Mouse (Mus musculus) small intestine, adult 2 months (tissue): ENCODE measurements around the gene Coq8b.

ENCODE experiments used
- CTCF ChIP-seq: fragments of 200-500 bp; IDR thresholded peaks from 2 replicates; pipeline ENCODE4 v1.5.1; 2012; ENCODE audit warnings: low read depth, mild to moderate bottlenecking, control low read depth, inconsistent platforms, low read length, moderate library complexity, mixed read lengths; ENCODE audit not compliant: insufficient replicate concordance, insufficient read length; ENCODE audit errors: extremely low read depth
- POLR2A ChIP-seq: fragments of 200-500 bp; IDR thresholded peaks from 2 replicates; pipeline ENCODE4 v1.6.1; 2012; ENCODE audit warnings: low read depth, mild to moderate bottlenecking, control low read depth, inconsistent platforms, low read length, moderate library complexity

DNA sequence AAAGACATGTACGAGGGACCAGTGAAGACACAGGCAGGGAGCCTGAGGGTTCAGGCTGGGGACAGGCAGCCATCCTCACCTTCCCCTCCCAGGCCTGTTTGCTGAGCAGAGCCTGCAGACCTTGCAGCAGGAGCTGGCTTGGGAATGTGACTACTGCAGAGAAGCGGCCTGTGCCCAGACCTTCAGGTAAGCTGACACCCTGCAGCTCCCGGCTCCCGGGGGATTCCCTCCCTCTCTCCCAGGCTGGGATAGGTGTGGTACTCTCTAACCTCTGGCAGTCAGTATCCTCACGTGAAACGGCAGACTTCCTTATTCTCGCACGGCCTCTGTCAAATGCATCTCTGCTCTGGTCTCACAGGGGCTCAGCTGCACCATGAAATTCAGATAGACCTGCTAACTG, 10.4 kb downstream of the Coq8b start:
- TF ChIP-seq POLR2A (no peak), CTCF (no peak)
